Mouse (Mus musculus): Measurements from ENCODE around the gene Esrrb. TPM values are rescaled to one million over a fixed set of nuclear protein-coding genes. Genes with fewer than 3 reads are reported as not detected.

Gene Esrrb
- polyA plus RNA-seq, 1 experiment = 149 TPM

- TF ChIP-seq EP300 (IDR thresholded peaks at IDR 0.05; ENCODE audit: insufficient read depth, low read depth, low read length) (no peak), CTCF (IDR thresholded peaks at IDR 0.05; ENCODE audit: low read depth, low read length) (no peak), POLR2A (IDR thresholded peaks at IDR 0.05; ENCODE audit: insufficient read depth, low read length) (no peak)
- Histone ChIP-seq H3K9me3 (replicated peaks; ENCODE audit: control insufficient read depth, insufficient read depth, low read length, poor library complexity, severe bottlenecking) (no peaks in the 10 kb centered on the region), H3K9ac (ENCODE audit: low read depth, poor library complexity, severe bottlenecking) (no peak overlapping the region), H3K36me3 (ENCODE audit: control insufficient read depth, insufficient read depth, low read length, poor library complexity, severe bottlenecking) (peaks cover 94% of the 10 kb centered on the region), H3K27me3 (ENCODE audit: control insufficient read depth, insufficient read depth, low read length, poor library complexity, severe bottlenecking) (no peaks in the 10 kb centered on the region), H3K4me1 (ENCODE audit: control insufficient read depth, insufficient read depth, low read length) (peaks cover 16% of the 10 kb centered on the region), H3K4me3 (ENCODE audit: low read depth, low read length) (no peak overlapping the region), H3K27ac (ENCODE audit: insufficient read depth, low read length) (peak overlapping the region; percentile 30; the same call in 1 of the 2 replicates)
Observed at GRCm38 (mm10) chr12:86512335-86512734, 151.4 kb downstream of the Esrrb start.

GRCm38 (mm10) chr12:86513596-86513995, 152.7 kb downstream of the Esrrb start:
- no peak for TF ChIP-seq EP300 (IDR thresholded peaks at IDR 0.05; ENCODE audit: insufficient read depth, low read depth, low read length)
- no peak for TF ChIP-seq POLR2A (IDR thresholded peaks at IDR 0.05; ENCODE audit: insufficient read depth, low read length)
- no peak for TF ChIP-seq CTCF (IDR thresholded peaks at IDR 0.05; ENCODE audit: low read depth, low read length)
- Histone ChIP-seq H3K4me3 (ENCODE audit: low read depth, low read length) (no peak overlapping the region), H3K9ac (ENCODE audit: low read depth, poor library complexity, severe bottlenecking) (no peak overlapping the region), H3K9me3 (replicated peaks; ENCODE audit: control insufficient read depth, insufficient read depth, low read length, poor library complexity, severe bottlenecking) (no peaks in the 10 kb centered on the region), H3K36me3 (ENCODE audit: control insufficient read depth, insufficient read depth, low read length, poor library complexity, severe bottlenecking) (peaks cover 95% of the 10 kb centered on the region), H3K4me1 (ENCODE audit: control insufficient read depth, insufficient read depth, low read length) (peaks cover 11% of the 10 kb centered on the region), H3K27ac (ENCODE audit: insufficient read depth, low read length) (no peak overlapping the region), H3K27me3 (ENCODE audit: control insufficient read depth, insufficient read depth, low read length, poor library complexity, severe bottlenecking) (no peaks in the 10 kb centered on the region)

DNA sequence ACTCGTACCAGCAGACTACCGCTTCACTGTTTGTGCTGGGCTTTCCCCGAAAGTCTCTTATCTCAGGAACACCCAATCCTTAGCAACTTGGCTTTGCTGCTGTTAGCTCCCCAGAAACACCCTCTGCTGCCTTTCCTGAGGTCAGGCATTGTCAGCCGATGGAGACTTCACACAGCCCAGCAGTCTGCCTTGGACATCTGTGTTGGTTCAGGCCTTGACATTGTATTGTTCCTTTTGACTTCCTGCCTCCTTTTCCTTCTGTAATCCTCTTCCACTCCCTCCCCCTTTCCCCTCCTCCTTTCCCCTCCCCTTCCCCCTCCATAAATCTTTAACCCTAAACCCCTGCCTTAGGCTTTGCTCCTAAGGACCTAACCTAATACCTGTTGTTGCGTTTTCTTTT, 155.7 kb downstream of the Esrrb start:
- no peak overlapping the region for H3K4me3 ChIP-seq (ENCODE audit: low read depth, low read length)
- H3K27ac ChIP-seq (ENCODE audit: insufficient read depth, low read length) = peak overlapping the region; percentile 64
- TF ChIP-seq POLR2A (IDR thresholded peaks at IDR 0.05; ENCODE audit: insufficient read depth, low read length) (no peak), CTCF (IDR thresholded peaks at IDR 0.05; ENCODE audit: low read depth, low read length) (no peak), EP300 (IDR thresholded peaks at IDR 0.05; ENCODE audit: insufficient read depth, low read depth, low read length) (no peak)
- H3K4me1 ChIP-seq (ENCODE audit: control insufficient read depth, insufficient read depth, low read length) = peaks cover 6% of the 10 kb centered on the region
- H3K36me3 ChIP-seq (ENCODE audit: control insufficient read depth, insufficient read depth, low read length, poor library complexity, severe bottlenecking) = peaks cover 93% of the 10 kb centered on the region
- H3K9me3 ChIP-seq (replicated peaks; ENCODE audit: control insufficient read depth, insufficient read depth, low read length, poor library complexity, severe bottlenecking) = no peaks in the 10 kb centered on the region
- H3K9ac ChIP-seq (ENCODE audit: low read depth, poor library complexity, severe bottlenecking) = no peak overlapping the region
- H3K27me3 ChIP-seq (ENCODE audit: control insufficient read depth, insufficient read depth, low read length, poor library complexity, severe bottlenecking) = no peaks in the 10 kb centered on the region

GRCm38 (mm10) chr12:86517721-86518120, 156.8 kb downstream of the Esrrb start:
- Histone ChIP-seq H3K9me3 (replicated peaks; ENCODE audit: control insufficient read depth, insufficient read depth, low read length, poor library complexity, severe bottlenecking) (no peaks in the 10 kb centered on the region), H3K36me3 (ENCODE audit: control insufficient read depth, insufficient read depth, low read length, poor library complexity, severe bottlenecking) (peaks cover 86% of the 10 kb centered on the region), H3K27me3 (ENCODE audit: control insufficient read depth, insufficient read depth, low read length, poor library complexity, severe bottlenecking) (no peaks in the 10 kb centered on the region), H3K27ac (ENCODE audit: insufficient read depth, low read length) (no peak overlapping the region), H3K4me1 (ENCODE audit: control insufficient read depth, insufficient read depth, low read length) (peaks cover 5% of the 10 kb centered on the region), H3K9ac (ENCODE audit: low read depth, poor library complexity, severe bottlenecking) (no peak overlapping the region), H3K4me3 (ENCODE audit: low read depth, low read length) (no peak overlapping the region)
- no peak for TF ChIP-seq POLR2A (IDR thresholded peaks at IDR 0.05; ENCODE audit: insufficient read depth, low read length)
- 0 out of 2 replicates have a peak, but pooled peaks have one; percentile 44 for TF ChIP-seq EP300 (IDR thresholded peaks at IDR 0.05; ENCODE audit: insufficient read depth, low read depth, low read length)

DNA sequence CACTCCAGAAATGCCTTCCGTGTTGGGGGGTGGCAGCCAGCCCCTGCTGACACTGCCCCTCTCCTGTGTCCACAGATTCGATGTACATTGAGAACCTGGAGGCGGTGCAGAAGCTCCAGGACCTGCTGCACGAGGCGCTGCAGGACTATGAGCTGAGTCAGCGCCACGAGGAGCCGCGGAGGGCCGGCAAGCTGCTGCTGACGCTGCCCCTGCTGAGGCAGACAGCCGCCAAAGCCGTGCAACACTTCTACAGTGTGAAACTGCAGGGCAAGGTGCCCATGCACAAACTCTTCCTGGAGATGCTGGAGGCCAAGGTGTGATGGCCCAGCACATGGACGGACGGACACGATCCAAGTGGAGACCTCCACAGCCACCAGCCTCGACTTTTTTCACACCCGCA, 157.8 kb downstream of the Esrrb start:
- Histone ChIP-seq H3K27ac (ENCODE audit: insufficient read depth, low read length) (no peak overlapping the region), H3K9ac (ENCODE audit: low read depth, poor library complexity, severe bottlenecking) (no peak overlapping the region), H3K4me3 (ENCODE audit: low read depth, low read length) (no peak overlapping the region), H3K4me1 (ENCODE audit: control insufficient read depth, insufficient read depth, low read length) (peaks cover 5% of the 10 kb centered on the region), H3K9me3 (replicated peaks; ENCODE audit: control insufficient read depth, insufficient read depth, low read length, poor library complexity, severe bottlenecking) (no peaks in the 10 kb centered on the region), H3K36me3 (ENCODE audit: control insufficient read depth, insufficient read depth, low read length, poor library complexity, severe bottlenecking) (peaks cover 76% of the 10 kb centered on the region), H3K27me3 (ENCODE audit: control insufficient read depth, insufficient read depth, low read length, poor library complexity, severe bottlenecking) (no peaks in the 10 kb centered on the region)
- TF ChIP-seq CTCF (IDR thresholded peaks at IDR 0.05; ENCODE audit: low read depth, low read length) = no peak
- TF ChIP-seq POLR2A (IDR thresholded peaks at IDR 0.05; ENCODE audit: insufficient read depth, low read length) = no peak
- TF ChIP-seq EP300 (IDR thresholded peaks at IDR 0.05; ENCODE audit: insufficient read depth, low read depth, low read length) = no peak

GRCm38 (mm10) chr12:86534283-86534682, 173.4 kb downstream of the Esrrb start:
- TF ChIP-seq CTCF (IDR thresholded peaks at IDR 0.05; ENCODE audit: low read depth, low read length) (no peak), EP300 (IDR thresholded peaks at IDR 0.05; ENCODE audit: insufficient read depth, low read depth, low read length) (no peak), POLR2A (IDR thresholded peaks at IDR 0.05; ENCODE audit: insufficient read depth, low read length) (no peak)
- no peaks in the 10 kb centered on the region for H3K27me3 ChIP-seq (ENCODE audit: control insufficient read depth, insufficient read depth, low read length, poor library complexity, severe bottlenecking)
- H3K9me3 ChIP-seq (replicated peaks; ENCODE audit: control insufficient read depth, insufficient read depth, low read length, poor library complexity, severe bottlenecking) = no peaks in the 10 kb centered on the region; the same call in 1 of the 2 replicates
- H3K27ac ChIP-seq (ENCODE audit: insufficient read depth, low read length) = no peak overlapping the region
- no peak overlapping the region for H3K9ac ChIP-seq (ENCODE audit: low read depth, poor library complexity, severe bottlenecking)
- H3K4me3 ChIP-seq (ENCODE audit: low read depth, low read length) = no peak overlapping the region
- H3K4me1 ChIP-seq (ENCODE audit: control insufficient read depth, insufficient read depth, low read length) = no peaks in the 10 kb centered on the region
- no peaks in the 10 kb centered on the region for H3K36me3 ChIP-seq (ENCODE audit: control insufficient read depth, insufficient read depth, low read length, poor library complexity, severe bottlenecking)

Measured in ES-Bruce4 (cell line).